Mouse (Mus musculus) A20 (cell line): ENCODE results near the gene Slc35e2.
"Not testable (repeated sequence)": the region's sequence is repeated elsewhere in the genome, so short reads cannot be mapped to it uniquely, and the experiment has no call there.

Source experiments
- DNase-seq: peaks from one replicate; pipeline ENCODE4 v3.0.0-alpha.2; 2011; ENCODE audit warnings: low read depth, low spot score

Slc35e2 gene

DNA sequence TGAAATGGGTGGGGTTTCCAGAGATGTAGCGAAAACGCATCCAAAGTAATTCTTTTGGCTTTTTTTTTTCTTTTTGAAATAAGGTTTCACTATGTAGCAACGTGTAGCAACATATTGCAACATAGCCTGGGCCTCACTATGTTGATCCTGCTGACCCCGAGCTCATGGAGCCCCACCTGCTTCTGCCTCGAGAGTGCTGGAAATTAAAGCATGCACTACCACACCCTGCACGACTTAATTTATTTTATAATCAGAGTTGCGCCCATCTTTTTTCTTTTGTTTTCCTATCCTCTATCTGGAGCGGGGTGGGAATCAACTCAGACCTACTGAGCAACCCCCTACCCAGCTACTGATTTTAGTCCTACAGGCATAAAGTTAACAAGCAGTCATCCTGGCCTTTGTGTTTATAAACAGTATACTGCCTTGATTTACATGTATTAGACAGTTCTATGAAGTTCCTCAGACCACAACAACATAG is 68.4 kb downstream of the Slc35e2 start:
- no peak for DNase-seq

DNA sequence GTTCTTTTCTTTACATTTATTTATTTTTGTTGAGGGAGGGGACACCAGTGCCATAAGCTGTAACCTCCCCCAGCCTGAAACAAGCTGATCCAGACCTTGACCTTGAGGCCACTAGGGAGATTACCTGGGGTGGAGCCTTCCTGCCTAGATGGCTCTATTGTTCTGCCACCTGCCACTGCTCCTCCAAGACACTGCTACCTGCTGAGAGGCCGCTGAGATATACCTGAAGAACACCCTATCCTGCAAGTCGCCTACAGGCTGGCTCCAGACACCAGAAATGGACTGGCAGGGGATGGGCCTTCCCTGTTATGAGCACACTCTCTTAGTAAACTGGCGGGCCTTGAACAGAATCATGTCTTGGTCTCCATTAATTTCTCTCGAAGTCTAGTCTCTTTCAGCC is 69.0 kb downstream of the Slc35e2 start:
- not testable (repeated sequence) for DNase-seq

DNA sequence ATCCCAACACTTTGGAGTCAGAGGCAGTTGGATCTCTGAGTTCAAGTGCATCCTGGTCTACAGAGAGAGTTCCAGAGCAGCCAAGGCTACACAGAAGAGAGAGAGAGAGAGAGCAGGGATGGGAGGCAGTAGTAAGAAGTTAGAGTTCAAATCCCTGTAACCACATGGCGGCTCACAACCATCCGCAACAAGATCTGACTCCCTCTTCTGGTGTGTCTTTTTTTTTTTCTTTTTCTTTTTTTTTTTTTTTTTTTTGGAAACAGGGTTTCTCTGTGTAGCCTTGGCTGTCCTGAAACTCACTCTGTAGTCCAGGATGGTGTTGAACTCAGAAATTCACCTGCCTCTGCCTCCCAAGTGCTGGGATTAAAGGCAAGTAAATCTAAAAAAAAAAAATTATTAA is 70.9 kb downstream of the Slc35e2 start:
- no peak for DNase-seq
